Mouse (Mus musculus): Measurements from ENCODE around the gene Srgap3. TPM values are rescaled to one million over a fixed set of nuclear protein-coding genes. Genes with fewer than 3 reads are reported as not detected.

Gene Srgap3
- total RNA-seq (2023): 2.2 TPM

DNA sequence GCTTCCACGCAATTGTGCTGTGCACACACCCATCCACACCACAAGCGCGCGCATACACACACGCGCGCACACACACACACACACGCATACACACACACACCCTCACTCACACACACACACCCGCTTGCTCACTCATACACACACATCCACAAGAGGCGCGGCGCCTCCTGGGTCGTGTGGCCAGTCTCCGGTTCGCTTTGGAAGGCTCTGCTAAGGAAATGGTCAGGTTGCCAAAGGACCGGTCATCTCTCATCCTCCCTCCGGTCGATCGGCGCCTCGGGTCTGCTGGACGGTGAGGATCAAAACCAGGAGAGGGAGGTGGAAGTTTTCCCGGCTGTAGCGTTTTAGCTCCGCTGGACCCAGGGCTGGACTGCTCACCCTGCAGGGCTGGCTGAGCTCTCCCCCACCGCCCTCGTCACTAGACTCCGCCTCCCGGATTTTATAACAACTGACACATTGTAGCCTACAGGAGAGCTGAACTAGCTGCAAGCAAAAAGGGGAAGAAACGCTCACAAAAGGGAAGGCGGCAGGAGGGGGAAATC is at the start of gene Srgap3:
Gene Srgap3 (minus strand): TSS at position 372 of the 542 bp plus-strand sequence.

DNA sequence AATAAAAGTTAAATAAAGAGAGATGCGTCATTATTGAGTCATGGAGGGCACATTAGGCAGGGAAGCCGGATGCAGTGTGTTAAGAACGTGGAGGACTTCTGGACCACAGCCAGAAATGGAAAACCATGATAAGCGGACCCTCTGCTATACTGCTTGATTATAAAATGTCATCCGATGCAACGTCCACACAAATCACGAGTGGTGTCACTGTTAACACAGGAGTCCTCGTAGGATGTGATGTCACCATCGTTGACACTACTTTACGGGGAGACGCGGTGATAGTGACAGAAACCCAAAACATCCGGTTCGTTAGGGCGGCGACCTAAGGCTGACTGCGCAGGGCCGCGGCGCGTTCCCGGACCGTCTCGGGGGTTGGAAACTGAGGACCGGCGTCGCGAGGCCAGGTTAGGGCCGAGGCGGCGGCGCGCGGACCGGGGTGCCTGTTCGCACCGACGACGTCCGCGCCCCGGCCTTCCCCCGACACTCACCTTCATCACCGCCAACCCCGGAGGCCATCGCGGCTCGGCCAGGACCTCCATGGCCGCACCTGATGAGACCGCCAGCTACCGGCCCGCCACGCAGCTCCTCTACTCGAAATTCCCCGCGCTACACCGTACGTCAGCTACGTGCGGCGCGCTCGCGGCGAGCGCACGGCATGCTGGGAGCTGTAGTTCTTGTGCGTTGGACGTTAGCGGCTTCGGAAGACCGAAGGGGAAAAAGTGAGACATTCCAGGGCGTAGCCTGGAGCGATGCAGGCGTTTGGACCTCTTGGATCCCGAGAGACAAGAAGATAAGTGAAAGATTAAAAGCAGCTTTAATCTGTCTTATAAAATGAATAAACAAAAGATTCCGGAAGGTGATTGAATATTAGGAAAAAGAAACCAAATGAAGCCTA is 250.8 kb downstream of the Srgap3 start, which contains the start of gene Rad18:
Gene Rad18 (minus strand): TSS at position 631 of the 895 bp plus-strand sequence.

Other genes with a start within 250 kb of the Srgap3 start
- 47.6 TPM for gene Thumpd3, start 99.0 kb upstream of the Srgap3 start, total RNA-seq (2023)
- gene Setd5, start 130.1 kb upstream of the Srgap3 start, total RNA-seq (2023): 108 TPM
- 0.41 TPM for gene Lhfpl4, start 248.1 kb upstream of the Srgap3 start, total RNA-seq (2023)